Mouse (Mus musculus) bone marrow, adult 2 months (tissue): ENCODE results near the gene Kcnj1.

Experiments used
- CTCF ChIP-seq: fragments of 200-500 bp; IDR thresholded peaks from 2 replicates; pipeline ENCODE4 v1.5.1; 2011; ENCODE audit warnings: low read length, control low read depth; ENCODE audit not compliant: control insufficient read depth, insufficient read depth
- POLR2A ChIP-seq: fragments of 200-500 bp; IDR thresholded peaks from 2 replicates; pipeline ENCODE4 v1.6.1; 2011; ENCODE audit warnings: low read depth, mild to moderate bottlenecking, control low read depth, low read length, borderline replicate concordance; ENCODE audit not compliant: control insufficient read depth

GRCm38 (mm10) chr9:32348096-32348495, 24.2 kb upstream of the Kcnj1 start:
- no peak for TF ChIP-seq POLR2A
- no peak for TF ChIP-seq CTCF
